Mouse (Mus musculus): ENCODE measurements at regions not wholly inside any gene's neighbourhood (a gene's known extent, or its start where the extent isn't known, plus 50 kb on each side); places are given as distances from the start of the nearest gene placed in this dataset.

DNA sequence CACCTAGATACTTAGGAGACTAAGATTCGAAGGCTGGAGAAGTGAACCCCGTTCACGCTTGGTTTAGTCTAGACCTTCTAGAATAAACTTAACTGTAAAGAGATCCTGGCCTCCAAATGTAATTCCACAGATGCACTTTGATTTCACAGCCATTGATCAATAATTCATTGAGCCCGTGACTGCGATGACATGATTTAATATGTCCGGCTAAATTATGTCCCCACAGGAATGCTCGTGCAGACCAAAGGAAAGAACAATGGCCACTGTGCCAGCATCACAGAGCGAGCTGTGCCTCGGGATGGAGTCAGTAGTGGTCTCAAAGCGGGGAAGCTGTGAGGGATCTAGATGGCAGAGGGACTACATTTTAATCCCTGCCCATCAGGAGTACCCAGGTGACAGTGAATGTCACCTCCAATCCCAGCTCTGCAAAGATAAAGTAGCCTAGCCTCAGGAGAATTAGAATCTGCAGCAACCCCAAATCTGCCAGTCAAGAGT is 256.5 kb upstream of the Id2 start:
- Histone ChIP-seq H3K4me3 (replicated peaks) (no peak overlapping the region), H3K27me3 (replicated peaks) (no peaks in the 10 kb centered on the region), H3K4me2 (no peak overlapping the region), H3K4me1 (no peaks in the 10 kb centered on the region), H3K9me3 (replicated peaks) (no peaks in the 10 kb centered on the region), H3K9ac (replicated peaks) (no peak overlapping the region), H3K36me3 (no peaks in the 10 kb centered on the region), H3K27ac (replicated peaks) (no peak overlapping the region)
- 46% methylated on average over 10 of the region's 10 CpGs for WGBS
- ATAC-seq (ENCODE audit: low FRiP score), result no peak

DNA sequence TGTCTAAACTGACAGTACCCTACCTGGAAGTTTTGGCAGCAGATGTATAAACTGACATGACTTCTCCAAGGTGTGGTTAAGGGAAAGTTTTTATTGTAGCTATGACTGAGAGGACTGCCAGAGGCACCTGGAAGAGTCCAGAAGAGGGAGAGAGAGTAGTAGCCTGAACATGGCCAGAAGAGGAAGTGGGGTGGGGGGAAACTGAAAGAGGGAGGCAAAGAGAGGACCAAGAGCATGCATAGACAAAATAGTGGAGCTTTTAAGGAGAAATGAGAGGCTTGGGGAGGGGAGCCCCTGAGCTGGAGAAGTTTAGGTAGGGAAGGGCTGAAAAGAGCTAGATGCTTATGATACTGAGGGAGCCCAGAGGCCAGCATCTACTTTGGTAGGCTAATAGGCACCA is 255.2 kb upstream of the Id2 start:
- Histone ChIP-seq H3K4me3 (replicated peaks) (no peak overlapping the region), H3K4me1 (no peaks in the 10 kb centered on the region), H3K4me2 (no peak overlapping the region), H3K27ac (replicated peaks) (no peak overlapping the region), H3K9ac (replicated peaks) (no peak overlapping the region), H3K36me3 (no peaks in the 10 kb centered on the region), H3K27me3 (replicated peaks) (no peaks in the 10 kb centered on the region), H3K9me3 (replicated peaks) (no peaks in the 10 kb centered on the region)
- ATAC-seq (ENCODE audit: low FRiP score), result no peak

- Histone ChIP-seq H3K27me3 (replicated peaks) (no peaks in the 10 kb centered on the region), H3K4me3 (replicated peaks) (no peak overlapping the region), H3K9me3 (replicated peaks) (no peaks in the 10 kb centered on the region), H3K36me3 (no peaks in the 10 kb centered on the region), H3K4me2 (0 out of 2 replicates have a peak overlapping the region, but pooled peaks have one; percentile 15), H3K9ac (replicated peaks) (no peak overlapping the region), H3K27ac (replicated peaks) (no peak overlapping the region), H3K4me1 (peaks cover 6% of the 10 kb centered on the region; the same call in 1 of the 2 replicates)
- WGBS, result 52% methylated on average over 17 of the region's 17 CpGs
- no peak for ATAC-seq (ENCODE audit: low FRiP score)
These were observed 247.4 kb upstream of the Id2 start for GRCm38 (mm10) chr12:25344354-25344753.

DNA sequence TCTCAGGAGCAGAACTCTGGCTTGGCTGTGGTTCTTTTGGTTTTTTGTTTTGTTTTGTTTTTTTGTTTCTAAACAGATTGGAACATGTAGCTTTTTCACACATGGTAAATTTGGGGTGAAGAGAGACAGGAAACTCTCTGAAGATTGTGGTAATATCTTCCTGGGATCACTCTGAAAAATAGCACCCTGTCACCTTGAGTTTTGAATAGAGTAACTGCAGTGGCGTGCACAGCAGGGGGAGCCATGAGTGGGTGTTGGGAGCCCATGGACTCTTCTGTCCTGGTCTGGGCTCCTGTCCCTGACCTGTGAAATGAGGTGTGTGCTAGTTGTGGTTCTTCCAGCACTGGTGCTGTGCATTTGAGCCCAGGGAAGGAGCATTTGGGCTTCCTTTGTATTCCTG is 241.8 kb upstream of the Id2 start:
- H3K4me3 ChIP-seq (replicated peaks), result no peak overlapping the region
- 76% methylated on average over 1 of the region's 1 CpGs for WGBS
- H3K4me1 ChIP-seq, result no peaks in the 10 kb centered on the region

GRCm38 (mm10) chr12:25335930-25336329 is 239.0 kb upstream of the Id2 start:
- no peaks in the 10 kb centered on the region for H3K27me3 ChIP-seq (replicated peaks)
- no peaks in the 10 kb centered on the region for H3K36me3 ChIP-seq
- ATAC-seq (ENCODE audit: low FRiP score), result no peak
- 78% methylated on average over 2 of the region's 2 CpGs for WGBS
- no peak overlapping the region for H3K9ac ChIP-seq (replicated peaks)
- no peak overlapping the region for H3K4me2 ChIP-seq
- H3K4me3 ChIP-seq (replicated peaks), result no peak overlapping the region
- no peaks in the 10 kb centered on the region for H3K9me3 ChIP-seq (replicated peaks)
- no peak overlapping the region for H3K27ac ChIP-seq (replicated peaks)
- 0 out of 2 replicates have a peak, but pooled peaks cover 8% of the 10 kb centered on the region for H3K4me1 ChIP-seq

More for the DNA sequence above, 241.8 kb upstream of the Id2 start:
- Histone ChIP-seq H3K27me3 (replicated peaks) (no peaks in the 10 kb centered on the region), H3K36me3 (no peaks in the 10 kb centered on the region), H3K27ac (replicated peaks) (no peak overlapping the region), H3K9me3 (replicated peaks) (no peaks in the 10 kb centered on the region), H3K9ac (replicated peaks) (no peak overlapping the region), H3K4me2 (no peak overlapping the region)
- no peak for ATAC-seq (ENCODE audit: low FRiP score)

DNA sequence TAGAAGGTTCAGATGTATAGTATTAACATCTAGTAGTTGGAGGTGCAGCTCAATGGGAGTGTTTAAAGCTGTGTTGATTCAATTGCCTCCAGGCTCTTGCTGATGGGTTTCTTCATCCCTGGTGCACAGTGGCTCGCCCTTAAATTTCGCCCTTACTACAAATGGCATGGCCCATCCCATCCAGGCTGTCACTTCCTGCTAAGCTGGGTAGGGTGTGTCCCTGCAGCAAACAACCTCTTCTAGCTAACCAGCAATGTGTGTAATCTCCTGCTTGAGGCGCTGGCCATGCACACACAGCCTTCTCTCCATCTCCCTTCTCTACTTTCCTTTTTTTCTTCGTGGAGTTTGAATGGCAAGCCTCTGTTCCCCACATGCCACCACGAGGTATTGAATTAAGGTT is 238.1 kb upstream of the Id2 start:
- no peak overlapping the region for H3K27ac ChIP-seq (replicated peaks)
- H3K4me1 ChIP-seq, result 0 out of 2 replicates have a peak, but pooled peaks cover 8% of the 10 kb centered on the region
- no peak overlapping the region for H3K4me3 ChIP-seq (replicated peaks)
- no peaks in the 10 kb centered on the region for H3K27me3 ChIP-seq (replicated peaks)
- H3K9ac ChIP-seq (replicated peaks), result no peak overlapping the region
- ATAC-seq (ENCODE audit: low FRiP score), result no peak
- 78% methylated on average over 5 of the region's 5 CpGs for WGBS
- no peaks in the 10 kb centered on the region for H3K36me3 ChIP-seq
- no peak overlapping the region for H3K4me2 ChIP-seq
- no peaks in the 10 kb centered on the region for H3K9me3 ChIP-seq (replicated peaks)

DNA sequence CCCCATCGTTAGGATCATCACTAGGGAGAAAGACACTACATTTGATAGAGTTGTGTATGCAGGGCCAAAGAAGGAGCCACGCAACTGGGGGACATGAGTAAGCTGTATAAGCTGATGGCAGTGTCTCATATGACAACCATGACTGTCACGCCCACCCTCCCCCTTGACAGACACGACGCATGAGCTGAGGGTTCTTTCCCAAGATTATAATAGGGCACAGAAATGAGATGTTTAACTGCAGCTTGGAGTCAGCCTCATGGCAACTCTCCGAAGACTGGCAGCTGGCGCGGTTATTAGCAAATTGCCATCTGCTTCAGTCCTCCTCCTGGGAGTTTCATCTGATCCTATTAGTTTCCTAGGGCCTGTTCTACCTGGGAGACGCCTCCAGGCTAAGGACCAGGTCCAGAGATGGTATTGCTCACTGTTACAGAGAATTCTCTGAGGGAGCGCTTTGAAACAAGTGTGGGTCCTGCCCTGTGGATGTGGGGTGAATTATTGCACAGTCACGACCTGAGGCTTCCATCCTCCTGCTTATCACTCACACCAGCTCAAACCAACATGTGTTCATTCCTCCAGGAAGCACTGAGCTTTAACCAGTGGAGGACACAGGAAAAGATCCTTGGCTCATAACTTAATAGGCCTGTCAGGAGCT is 235.6 kb upstream of the Id2 start:
- 0 out of 2 replicates have a peak, but pooled peaks cover 8% of the 10 kb centered on the region for H3K4me1 ChIP-seq
- H3K4me3 ChIP-seq (replicated peaks), result no peak overlapping the region
- H3K27ac ChIP-seq (replicated peaks), result no peak overlapping the region
- no peaks in the 10 kb centered on the region for H3K9me3 ChIP-seq (replicated peaks)
- ATAC-seq (ENCODE audit: low FRiP score), result no peak
- no peak overlapping the region for H3K4me2 ChIP-seq
- 54% methylated on average over 11 of the region's 11 CpGs for WGBS
- no peaks in the 10 kb centered on the region for H3K36me3 ChIP-seq
- H3K27me3 ChIP-seq (replicated peaks), result no peaks in the 10 kb centered on the region
- no peak overlapping the region for H3K9ac ChIP-seq (replicated peaks)

GRCm38 (mm10) chr12:25330004-25330708 is 233.2 kb upstream of the Id2 start:
- H3K9ac ChIP-seq (replicated peaks), result no peak overlapping the region
- 0 out of 2 replicates have a peak, but pooled peaks cover 8% of the 10 kb centered on the region for H3K4me1 ChIP-seq
- WGBS, result 83% methylated on average over 5 of the region's 5 CpGs
- H3K27ac ChIP-seq (replicated peaks), result no peak overlapping the region
- ATAC-seq (ENCODE audit: low FRiP score), result no peak
- H3K4me3 ChIP-seq (replicated peaks), result no peak overlapping the region
- no peaks in the 10 kb centered on the region for H3K36me3 ChIP-seq
- H3K9me3 ChIP-seq (replicated peaks), result no peaks in the 10 kb centered on the region
- H3K27me3 ChIP-seq (replicated peaks), result no peaks in the 10 kb centered on the region
- H3K4me2 ChIP-seq, result no peak overlapping the region

GRCm38 (mm10) chr12:25325901-25326300 is 229.0 kb upstream of the Id2 start:
- ATAC-seq (ENCODE audit: low FRiP score), result no peak
- no peak overlapping the region for H3K4me3 ChIP-seq (replicated peaks)
- WGBS, result 79% methylated on average over 3 of the region's 3 CpGs
- no peak overlapping the region for H3K9ac ChIP-seq (replicated peaks)
- no peaks in the 10 kb centered on the region for H3K36me3 ChIP-seq
- H3K4me1 ChIP-seq, result no peaks in the 10 kb centered on the region
- no peak overlapping the region for H3K4me2 ChIP-seq
- no peak overlapping the region for H3K27ac ChIP-seq (replicated peaks)
- H3K27me3 ChIP-seq (replicated peaks), result no peaks in the 10 kb centered on the region
- no peaks in the 10 kb centered on the region for H3K9me3 ChIP-seq (replicated peaks)

DNA sequence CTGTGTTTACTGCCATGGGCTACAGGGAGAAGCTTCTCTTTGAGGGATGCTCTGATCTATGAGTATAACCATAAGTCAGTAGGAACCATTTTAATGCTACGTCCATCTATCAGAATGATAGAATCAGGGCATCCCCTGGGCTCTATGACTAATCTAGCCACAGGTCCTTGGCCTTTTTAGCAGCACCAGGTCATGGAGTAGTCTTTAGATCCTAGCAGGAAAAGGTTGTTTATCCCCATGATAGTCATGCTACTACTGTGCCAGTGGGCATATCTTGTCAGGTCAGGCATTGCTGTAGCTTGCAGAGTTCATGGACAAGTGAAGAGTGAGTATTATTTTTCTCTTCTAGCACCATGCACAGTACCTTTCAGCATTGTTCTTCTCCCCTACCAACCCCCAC is 226.2 kb upstream of the Id2 start:
- Histone ChIP-seq H3K9me3 (replicated peaks) (no peaks in the 10 kb centered on the region), H3K36me3 (no peaks in the 10 kb centered on the region), H3K4me1 (no peaks in the 10 kb centered on the region), H3K27me3 (replicated peaks) (no peaks in the 10 kb centered on the region), H3K4me3 (replicated peaks) (no peak overlapping the region), H3K9ac (replicated peaks) (no peak overlapping the region), H3K4me2 (no peak overlapping the region), H3K27ac (replicated peaks) (no peak overlapping the region)
- WGBS, result 85% methylated on average over 1 of the region's 1 CpGs
- no peak for ATAC-seq (ENCODE audit: low FRiP score)

DNA sequence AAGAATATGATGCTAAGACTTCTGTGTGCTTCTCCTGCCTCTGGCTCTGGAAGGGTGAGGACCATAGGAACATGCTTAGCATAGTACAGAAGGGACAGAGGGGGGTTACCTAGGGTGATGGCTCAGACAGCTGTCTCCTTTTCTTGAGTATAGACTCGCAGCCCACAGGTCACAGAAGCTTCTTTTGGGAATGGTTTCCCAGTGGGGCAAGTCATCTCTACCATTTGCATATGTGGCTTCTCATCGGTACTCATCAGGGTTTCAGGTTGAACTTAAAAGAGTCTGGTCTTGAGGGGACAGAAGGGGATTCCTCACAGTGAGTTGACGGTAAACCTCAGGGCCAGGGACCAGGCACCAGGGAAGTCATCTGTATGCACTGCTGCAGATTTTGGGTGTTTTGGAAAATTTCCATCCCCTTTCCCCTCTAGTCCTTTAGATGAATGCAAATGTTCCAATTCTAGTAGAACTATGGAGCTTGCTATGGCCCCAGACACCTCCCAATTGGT is 223.4 kb upstream of the Id2 start:
- H3K27ac ChIP-seq (replicated peaks), result no peak overlapping the region
- no peak for ATAC-seq (ENCODE audit: low FRiP score)
- 87% methylated on average over 3 of the region's 3 CpGs for WGBS
- no peaks in the 10 kb centered on the region for H3K27me3 ChIP-seq (replicated peaks)
- H3K4me2 ChIP-seq, result no peak overlapping the region
- H3K4me1 ChIP-seq, result no peaks in the 10 kb centered on the region
- no peaks in the 10 kb centered on the region for H3K36me3 ChIP-seq
- no peaks in the 10 kb centered on the region for H3K9me3 ChIP-seq (replicated peaks)
- no peak overlapping the region for H3K9ac ChIP-seq (replicated peaks)
- no peak overlapping the region for H3K4me3 ChIP-seq (replicated peaks)

GRCm38 (mm10) chr12:25319846-25320245 is 222.9 kb upstream of the Id2 start:
- H3K4me3 ChIP-seq (replicated peaks), result no peak overlapping the region
- no peak overlapping the region for H3K9ac ChIP-seq (replicated peaks)
- WGBS, result 96% methylated on average over 2 of the region's 2 CpGs
- no peak for ATAC-seq (ENCODE audit: low FRiP score)
- H3K9me3 ChIP-seq (replicated peaks), result no peaks in the 10 kb centered on the region
- no peak overlapping the region for H3K27ac ChIP-seq (replicated peaks)
- no peaks in the 10 kb centered on the region for H3K4me1 ChIP-seq
- no peak overlapping the region for H3K4me2 ChIP-seq
- H3K36me3 ChIP-seq, result no peaks in the 10 kb centered on the region
- H3K27me3 ChIP-seq (replicated peaks), result no peaks in the 10 kb centered on the region
